Mouse (Mus musculus) heart, embryonic 10.5 days (tissue): ENCODE results near the gene Capn12. TPM values are rescaled to one million over a fixed set of nuclear protein-coding genes. Genes with fewer than 3 reads are reported as not detected.

Experiments used
- polyA plus RNA-seq: library from polyadenylated mRNA; unstranded; fragments of >200 nt; fragmentation: Nextera tagmentation; extraction: Ambion mirVana; gene quantifications from 2 replicates; pipeline ENCODE4 v1.2.1, GENCODE M21; 2016

The Capn12 gene
- polyA plus RNA-seq, 1 experiment from 2014 or later, result 0.20 TPM

Other genes with a start within 250 kb of the Capn12 start
- 4.7 and 6.3 TPM in 2 replicates for gene Fbxo27, start 188.6 kb upstream of the Capn12 start, polyA plus RNA-seq
- gene Fbxo17, start 164.6 kb upstream of the Capn12 start, polyA plus RNA-seq, result 13.4 and 13.6 TPM in 2 replicates
- gene Mrps12, start 139.6 kb upstream of the Capn12 start, polyA plus RNA-seq, result 132 and 168 TPM in 2 replicates
- gene Sars2, start 139.4 kb upstream of the Capn12 start, polyA plus RNA-seq, result 30.7 and 32.2 TPM in 2 replicates
- not detected in 2 replicates for gene Ccer2, start 125.2 kb upstream of the Capn12 start, polyA plus RNA-seq
- 53.8 and 57.8 TPM in 2 replicates for gene Sirt2, start 114.7 kb upstream of the Capn12 start, polyA plus RNA-seq
- gene Nfkbib, start 113.9 kb upstream of the Capn12 start, polyA plus RNA-seq, result 50.5 and 50.7 TPM in 2 replicates
- 3.8 and 5.2 TPM in 2 replicates for gene Rinl, start 92.5 kb upstream of the Capn12 start, polyA plus RNA-seq
- gene Hnrnpl, start 72.9 kb upstream of the Capn12 start, polyA plus RNA-seq, result 213 and 221 TPM in 2 replicates
- 118 and 136 TPM in 2 replicates for gene Ech1, start 56.2 kb upstream of the Capn12 start, polyA plus RNA-seq
- gene Lgals4, start 47.6 kb upstream of the Capn12 start, polyA plus RNA-seq, result 2.8 and 3.6 TPM in 2 replicates
- gene Lgals7, start 17.6 kb upstream of the Capn12 start, polyA plus RNA-seq, result 0.24 and 0.81 TPM in 2 replicates
- 319 and 371 TPM in 2 replicates for gene Actn4, start 80.9 kb downstream of the Capn12 start, polyA plus RNA-seq
- 289 and 329 TPM in 2 replicates for gene Eif3k, start 100.4 kb downstream of the Capn12 start, polyA plus RNA-seq
- gene Map4k1, start 100.6 kb downstream of the Capn12 start, polyA plus RNA-seq, result 9.9 and 14.3 TPM in 2 replicates
- gene Ryr1, start 243.8 kb downstream of the Capn12 start, polyA plus RNA-seq, result 0.20 and 0.73 TPM in 2 replicates